Mouse (Mus musculus): ENCODE results near the gene Unc13b. TPM values are rescaled to one million over a fixed set of nuclear protein-coding genes. Genes with fewer than 3 reads are reported as not detected.

Unc13b gene
- polyA plus RNA-seq, 1 experiment from 2014 or later: 4.1 TPM

DNA sequence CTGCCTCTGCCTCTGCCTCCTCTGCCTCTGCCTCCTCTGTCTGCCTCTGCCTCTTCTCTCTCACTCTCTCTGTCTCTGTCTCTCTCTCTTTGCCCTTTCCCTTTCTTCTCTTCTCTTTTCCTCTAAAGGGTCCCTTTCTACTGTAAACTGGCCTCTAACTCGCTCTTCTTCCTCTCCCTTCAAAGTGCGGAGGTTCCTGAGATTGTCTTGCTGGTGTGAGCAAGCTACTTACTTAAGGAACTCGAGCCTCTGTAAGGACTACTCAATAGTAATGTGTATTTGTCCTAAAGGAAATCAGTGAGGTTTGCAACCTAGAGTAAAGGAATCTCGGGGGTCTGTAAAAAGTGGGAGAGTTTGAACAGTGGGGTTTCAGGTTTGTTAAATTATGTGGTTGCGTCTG, 12.1 kb upstream of the Unc13b start:
- no peak overlapping the region for H3K4me2 ChIP-seq (ENCODE audit: low read depth, low read length)
- no peaks in the 10 kb centered on the region for H3K9me3 ChIP-seq (replicated peaks; ENCODE audit: control insufficient read depth, low read length)
- DNase-seq (ENCODE audit: low spot score) (no peak), ATAC-seq (replicated peaks; ENCODE audit: insufficient number of reproducible peaks, low FRiP score, low TSS enrichment, low read depth) (no peak)
- no peak overlapping the region for H3K4me3 ChIP-seq (ENCODE audit: low read depth, low read length)
- H3K36me3 ChIP-seq (replicated peaks; ENCODE audit: control insufficient read depth, insufficient read depth, low read depth, low read length): no peaks in the 10 kb centered on the region
- peaks cover 5% of the 10 kb centered on the region; the same call in 1 of the 2 replicates for H3K4me1 ChIP-seq (ENCODE audit: control insufficient read depth, insufficient read depth, low read length)
- WGBS: 61% methylated on average over 5 of the region's 5 CpGs
- H3K27ac ChIP-seq (replicated peaks; ENCODE audit: low read depth, low read length): no peak overlapping the region
- H3K27me3 ChIP-seq (ENCODE audit: control insufficient read depth, insufficient read depth, low read length): no peaks in the 10 kb centered on the region
- no peak overlapping the region for H3K9ac ChIP-seq (replicated peaks; ENCODE audit: low read length)

DNA sequence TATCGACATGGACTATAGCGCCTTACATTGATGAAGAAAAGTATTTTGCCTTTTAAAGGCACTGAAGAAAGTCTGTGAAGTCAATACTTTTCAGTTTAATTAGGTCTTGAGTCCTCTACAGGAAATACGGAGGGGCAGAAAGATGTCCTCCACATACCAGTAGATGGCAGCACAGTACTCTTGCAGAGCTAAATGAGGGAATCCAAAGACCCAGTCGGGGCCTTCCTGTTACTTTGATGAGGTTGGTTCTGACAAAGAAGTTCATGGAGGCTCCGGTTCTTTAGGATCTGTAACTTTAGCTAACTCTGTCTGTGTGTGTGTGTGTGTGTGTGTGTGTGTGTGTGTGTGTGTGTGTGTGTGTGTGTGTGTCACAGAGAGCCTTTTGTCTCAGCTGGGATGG, 11.5 kb upstream of the Unc13b start:
- H3K4me3 ChIP-seq (ENCODE audit: low read depth, low read length): no peak overlapping the region
- H3K9ac ChIP-seq (replicated peaks; ENCODE audit: low read length): no peak overlapping the region; the same call in 1 of the 2 replicates
- no peaks in the 10 kb centered on the region for H3K9me3 ChIP-seq (replicated peaks; ENCODE audit: control insufficient read depth, low read length)
- no peak overlapping the region for H3K27ac ChIP-seq (replicated peaks; ENCODE audit: low read depth, low read length)
- ATAC-seq (replicated peaks; ENCODE audit: insufficient number of reproducible peaks, low FRiP score, low TSS enrichment, low read depth) (no peak), DNase-seq (ENCODE audit: low spot score) (peak; percentile 92)
- no peak overlapping the region for H3K4me2 ChIP-seq (ENCODE audit: low read depth, low read length)
- H3K27me3 ChIP-seq (ENCODE audit: control insufficient read depth, insufficient read depth, low read length): no peaks in the 10 kb centered on the region
- peaks cover 5% of the 10 kb centered on the region; the same call in 1 of the 2 replicates for H3K4me1 ChIP-seq (ENCODE audit: control insufficient read depth, insufficient read depth, low read length)
- WGBS: 5% methylated on average over 5 of the region's 5 CpGs
- no peaks in the 10 kb centered on the region for H3K36me3 ChIP-seq (replicated peaks; ENCODE audit: control insufficient read depth, insufficient read depth, low read depth, low read length)

DNA sequence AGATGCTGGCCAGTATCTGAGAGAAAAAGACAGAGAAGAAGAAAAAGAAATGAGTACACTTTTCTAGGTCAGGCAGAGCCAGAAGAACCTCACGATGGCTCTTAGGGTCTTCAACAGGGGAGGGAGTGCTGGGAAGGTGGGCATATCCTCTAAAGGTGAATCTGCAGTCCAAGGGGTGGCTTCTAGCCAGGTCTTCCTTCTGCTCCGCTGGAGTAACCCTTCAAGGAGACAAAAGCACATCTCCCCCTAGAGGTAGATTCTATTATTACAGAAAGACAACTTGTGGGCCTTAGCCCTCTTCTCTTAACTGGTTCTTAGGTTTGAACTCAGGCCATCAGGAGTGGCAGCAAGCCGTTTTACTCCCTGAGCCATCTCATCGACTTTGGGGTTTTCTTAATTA, 6.1 kb upstream of the Unc13b start:
- Histone ChIP-seq H3K9ac (replicated peaks; ENCODE audit: low read length) (no peak overlapping the region), H3K4me3 (ENCODE audit: low read depth, low read length) (no peak overlapping the region), H3K4me1 (ENCODE audit: control insufficient read depth, insufficient read depth, low read length) (no peaks in the 10 kb centered on the region), H3K36me3 (replicated peaks; ENCODE audit: control insufficient read depth, insufficient read depth, low read depth, low read length) (no peaks in the 10 kb centered on the region), H3K27me3 (ENCODE audit: control insufficient read depth, insufficient read depth, low read length) (no peaks in the 10 kb centered on the region), H3K27ac (replicated peaks; ENCODE audit: low read depth, low read length) (no peak overlapping the region), H3K9me3 (replicated peaks; ENCODE audit: control insufficient read depth, low read length) (no peaks in the 10 kb centered on the region), H3K4me2 (ENCODE audit: low read depth, low read length) (no peak overlapping the region)
- no peak for ATAC-seq (replicated peaks; ENCODE audit: insufficient number of reproducible peaks, low FRiP score, low TSS enrichment, low read depth)
- WGBS: 10% methylated on average over 4 of the region's 4 CpGs
- DNase-seq (ENCODE audit: low spot score): peak; percentile 86

GRCm38 (mm10) chr4:43057654-43058053, 1.1 kb upstream of the Unc13b start:
- no peak overlapping the region for H3K4me3 ChIP-seq (ENCODE audit: low read depth, low read length)
- no peaks in the 10 kb centered on the region for H3K9me3 ChIP-seq (replicated peaks; ENCODE audit: control insufficient read depth, low read length)
- H3K27ac ChIP-seq (replicated peaks; ENCODE audit: low read depth, low read length): no peak overlapping the region
- peaks cover 6% of the 10 kb centered on the region for H3K27me3 ChIP-seq (ENCODE audit: control insufficient read depth, insufficient read depth, low read length)
- no peak for ATAC-seq (replicated peaks; ENCODE audit: insufficient number of reproducible peaks, low FRiP score, low TSS enrichment, low read depth)
- H3K4me2 ChIP-seq (ENCODE audit: low read depth, low read length): no peak overlapping the region
- H3K9ac ChIP-seq (replicated peaks; ENCODE audit: low read length): no peak overlapping the region
- H3K36me3 ChIP-seq (replicated peaks; ENCODE audit: control insufficient read depth, insufficient read depth, low read depth, low read length): no peaks in the 10 kb centered on the region
- 90% methylated on average over 5 of the region's 5 CpGs for WGBS
- H3K4me1 ChIP-seq (ENCODE audit: control insufficient read depth, insufficient read depth, low read length): 0 out of 2 replicates have a peak, but pooled peaks cover 2% of the 10 kb centered on the region
- no peak for DNase-seq (ENCODE audit: low spot score)

- ATAC-seq (replicated peaks; ENCODE audit: insufficient number of reproducible peaks, low FRiP score, low TSS enrichment, low read depth): no peak
- Histone ChIP-seq H3K9me3 (replicated peaks; ENCODE audit: control insufficient read depth, low read length) (no peaks in the 10 kb centered on the region), H3K4me2 (ENCODE audit: low read depth, low read length) (peak overlapping the region; percentile 95), H3K4me1 (ENCODE audit: control insufficient read depth, insufficient read depth, low read length) (0 out of 2 replicates have a peak, but pooled peaks cover 2% of the 10 kb centered on the region), H3K4me3 (ENCODE audit: low read depth, low read length) (peak overlapping the region; percentile 63), H3K9ac (replicated peaks; ENCODE audit: low read length) (no peak overlapping the region), H3K36me3 (replicated peaks; ENCODE audit: control insufficient read depth, insufficient read depth, low read depth, low read length) (no peaks in the 10 kb centered on the region), H3K27ac (replicated peaks; ENCODE audit: low read depth, low read length) (no peak overlapping the region), H3K27me3 (ENCODE audit: control insufficient read depth, insufficient read depth, low read length) (peaks cover 6% of the 10 kb centered on the region)
- WGBS: 25% methylated on average over 8 of the region's 8 CpGs
- no peak for DNase-seq (ENCODE audit: low spot score)
Observed at GRCm38 (mm10) chr4:43058392-43058752, 381 bp upstream of the Unc13b start.

DNA sequence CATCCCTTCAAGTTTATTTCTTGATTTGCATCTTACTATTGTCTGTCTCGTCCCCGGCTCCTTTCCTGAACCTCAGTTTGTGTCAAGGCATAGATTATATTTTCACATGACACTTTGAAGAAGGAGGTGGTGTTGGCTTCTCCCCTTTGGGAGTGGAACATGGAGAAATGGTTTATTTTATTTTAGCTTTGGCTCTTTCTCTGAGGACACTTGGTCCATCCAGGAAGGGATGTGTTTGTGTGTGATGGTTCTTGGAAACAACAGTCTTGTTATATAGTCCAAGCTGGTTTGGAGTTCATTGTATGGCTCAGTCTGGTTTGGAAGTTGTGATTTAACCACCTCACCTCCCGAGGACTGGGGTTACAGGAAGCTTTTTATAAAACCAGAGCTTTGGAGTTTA, 944 bp downstream of the Unc13b start:
- 41% methylated on average over 3 of the region's 3 CpGs for WGBS
- Histone ChIP-seq H3K4me1 (ENCODE audit: control insufficient read depth, insufficient read depth, low read length) (0 out of 2 replicates have a peak, but pooled peaks cover 2% of the 10 kb centered on the region), H3K9me3 (replicated peaks; ENCODE audit: control insufficient read depth, low read length) (no peaks in the 10 kb centered on the region), H3K27me3 (ENCODE audit: control insufficient read depth, insufficient read depth, low read length) (peaks cover 6% of the 10 kb centered on the region), H3K36me3 (replicated peaks; ENCODE audit: control insufficient read depth, insufficient read depth, low read depth, low read length) (no peaks in the 10 kb centered on the region), H3K4me2 (ENCODE audit: low read depth, low read length) (peak overlapping the region; percentile 95), H3K9ac (replicated peaks; ENCODE audit: low read length) (peak overlapping the region; percentile 65; the same call in 1 of the 2 replicates), H3K27ac (replicated peaks; ENCODE audit: low read depth, low read length) (no peak overlapping the region), H3K4me3 (ENCODE audit: low read depth, low read length) (peak overlapping the region; percentile 63)
- ATAC-seq (replicated peaks; ENCODE audit: insufficient number of reproducible peaks, low FRiP score, low TSS enrichment, low read depth) (no peak), DNase-seq (ENCODE audit: low spot score) (no peak)

GRCm38 (mm10) chr4:43060286-43060685, 1.5 kb downstream of the Unc13b start:
- 0 out of 2 replicates have a peak, but pooled peaks cover 2% of the 10 kb centered on the region for H3K4me1 ChIP-seq (ENCODE audit: control insufficient read depth, insufficient read depth, low read length)
- no peak overlapping the region for H3K9ac ChIP-seq (replicated peaks; ENCODE audit: low read length)
- DNase-seq (ENCODE audit: low spot score) (no peak), ATAC-seq (replicated peaks; ENCODE audit: insufficient number of reproducible peaks, low FRiP score, low TSS enrichment, low read depth) (no peak)
- WGBS: 54% methylated on average over 3 of the region's 3 CpGs
- H3K4me2 ChIP-seq (ENCODE audit: low read depth, low read length): no peak overlapping the region
- no peak overlapping the region for H3K27ac ChIP-seq (replicated peaks; ENCODE audit: low read depth, low read length)
- H3K9me3 ChIP-seq (replicated peaks; ENCODE audit: control insufficient read depth, low read length): no peaks in the 10 kb centered on the region
- no peak overlapping the region for H3K4me3 ChIP-seq (ENCODE audit: low read depth, low read length)
- peaks cover 6% of the 10 kb centered on the region for H3K27me3 ChIP-seq (ENCODE audit: control insufficient read depth, insufficient read depth, low read length)
- no peaks in the 10 kb centered on the region for H3K36me3 ChIP-seq (replicated peaks; ENCODE audit: control insufficient read depth, insufficient read depth, low read depth, low read length)

DNA sequence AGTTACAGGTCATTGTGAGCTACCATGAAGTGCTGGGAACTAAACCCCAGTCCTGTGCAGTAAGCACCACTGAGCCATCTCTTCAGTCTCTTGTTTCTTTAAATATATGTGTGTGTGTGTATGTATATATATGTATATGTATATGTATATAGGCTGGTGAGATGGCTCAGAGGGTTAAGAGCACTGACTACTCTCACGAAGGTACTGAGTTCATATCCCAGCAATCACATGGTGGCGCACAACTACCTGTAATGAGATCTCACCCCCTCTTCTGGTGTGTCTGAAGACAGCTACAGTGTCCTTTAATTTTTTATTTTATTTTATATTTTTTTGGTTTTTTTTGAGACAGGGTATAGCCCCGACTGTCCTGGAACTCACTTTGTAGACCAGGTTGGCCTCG, 6.7 kb downstream of the Unc13b start:
- ATAC-seq (replicated peaks; ENCODE audit: insufficient number of reproducible peaks, low FRiP score, low TSS enrichment, low read depth): no peak
- no peak overlapping the region for H3K4me3 ChIP-seq (ENCODE audit: low read depth, low read length)
- no peak overlapping the region for H3K27ac ChIP-seq (replicated peaks; ENCODE audit: low read depth, low read length)
- no peaks in the 10 kb centered on the region for H3K4me1 ChIP-seq (ENCODE audit: control insufficient read depth, insufficient read depth, low read length)
- no peaks in the 10 kb centered on the region for H3K36me3 ChIP-seq (replicated peaks; ENCODE audit: control insufficient read depth, insufficient read depth, low read depth, low read length)
- H3K9ac ChIP-seq (replicated peaks; ENCODE audit: low read length): no peak overlapping the region
- DNase-seq (ENCODE audit: low spot score): no peak
- no peaks in the 10 kb centered on the region for H3K9me3 ChIP-seq (replicated peaks; ENCODE audit: control insufficient read depth, low read length)
- H3K4me2 ChIP-seq (ENCODE audit: low read depth, low read length): no peak overlapping the region
- H3K27me3 ChIP-seq (ENCODE audit: control insufficient read depth, insufficient read depth, low read length): no peaks in the 10 kb centered on the region
- 96% methylated on average over 4 of the region's 4 CpGs for WGBS

Measured in embryonic facial prominence, embryonic 11.5 days (tissue).